Mouse (Mus musculus): Measurements from ENCODE around the gene Irf2bp1. TPM values are rescaled to one million over a fixed set of nuclear protein-coding genes. Genes with fewer than 3 reads are reported as not detected.
A peak's percentile ranks its signal among the peaks of the same experiment; 100 is the strongest.

Gene Irf2bp1
- total RNA-seq, 2 experiments from 2014 or later = 55.7 to 57.8 TPM

GRCm38 (mm10) chr7:18998835-18999234, 5.0 kb upstream of the Irf2bp1 start:
- no peak for DNase-seq (ENCODE audit: low spot score in 2 of 2)

GRCm38 (mm10) chr7:19000421-19000820, 3.4 kb upstream of the Irf2bp1 start:
- no peak for DNase-seq (ENCODE audit: low spot score in 2 of 2)

GRCm38 (mm10) chr7:19001066-19001806, 2.6 kb upstream of the Irf2bp1 start:
- DNase-seq (ENCODE audit: low spot score in 2 of 2) = no peak

GRCm38 (mm10) chr7:19001807-19002085, 2.1 kb upstream of the Irf2bp1 start:
- no peak for DNase-seq (ENCODE audit: low spot score in 2 of 2)

GRCm38 (mm10) chr7:19002115-19002514, 1.7 kb upstream of the Irf2bp1 start:
- no peak for DNase-seq (ENCODE audit: low spot score in 2 of 2)

- peak; percentile 69 to 82 for DNase-seq (ENCODE audit: low spot score in 2 of 2)
These were observed 871 bp upstream of the Irf2bp1 start for GRCm38 (mm10) chr7:19002848-19003498.

- DNase-seq (ENCODE audit: low spot score in 2 of 2) = no peak
These were observed 811 bp downstream of the Irf2bp1 start for GRCm38 (mm10) chr7:19004631-19005079.

GRCm38 (mm10) chr7:19005417-19006121, 1.7 kb downstream of the Irf2bp1 start:
- DNase-seq (ENCODE audit: low spot score in 2 of 2) = no peak

GRCm38 (mm10) chr7:19006476-19006875, 2.6 kb downstream of the Irf2bp1 start:
- DNase-seq (ENCODE audit: low spot score in 2 of 2) = peak; percentile 84

- no peak for DNase-seq (ENCODE audit: low spot score in 2 of 2)
These were observed 3.5 kb downstream of the Irf2bp1 start for GRCm38 (mm10) chr7:19007026-19007977.

GRCm38 (mm10) chr7:19010581-19010980, 6.7 kb downstream of the Irf2bp1 start:
- no peak for DNase-seq (ENCODE audit: low spot score in 2 of 2)

- DNase-seq (ENCODE audit: low spot score in 2 of 2) = no peak
These were observed 8.3 kb downstream of the Irf2bp1 start for GRCm38 (mm10) chr7:19012025-19012621.

- DNase-seq (ENCODE audit: low spot score in 2 of 2) = no peak
These were observed 9.0 kb downstream of the Irf2bp1 start for GRCm38 (mm10) chr7:19012882-19013281.

- no peak for DNase-seq (ENCODE audit: low spot score in 2 of 2)
These were observed 10.6 kb downstream of the Irf2bp1 start for GRCm38 (mm10) chr7:19014452-19014851.

- DNase-seq (ENCODE audit: low spot score in 2 of 2) = no peak
These were observed 12.2 kb downstream of the Irf2bp1 start for GRCm38 (mm10) chr7:19016042-19016441.

- DNase-seq (ENCODE audit: low spot score in 2 of 2) = no peak
These were observed 14.1 kb downstream of the Irf2bp1 start for GRCm38 (mm10) chr7:19017909-19018308.

GRCm38 (mm10) chr7:19021048-19021447, 17.2 kb downstream of the Irf2bp1 start:
- DNase-seq (ENCODE audit: low spot score in 2 of 2) = no peak

GRCm38 (mm10) chr7:19022189-19022958, 18.5 kb downstream of the Irf2bp1 start:
- no peak for DNase-seq (ENCODE audit: low spot score in 2 of 2)

- no peak for DNase-seq (ENCODE audit: low spot score in 2 of 2)
These were observed 19.5 kb downstream of the Irf2bp1 start, which contains the start of gene Foxa3 for GRCm38 (mm10) chr7:19023357-19023814. TSS of gene Foxa3 (minus strand) at chr7:19023538.

- DNase-seq (ENCODE audit: low spot score in 2 of 2) = peak; percentile 93 to 95
These were observed 20.3 kb downstream of the Irf2bp1 start, which contains the start of gene Sympk for GRCm38 (mm10) chr7:19024096-19024506. TSS of gene Sympk (plus strand) at chr7:19024377.

Data from left cerebral cortex, adult 18-20 months (tissue).